8 mouse cellular contexts compared by ENCODE assay signal in the genomic region with DNA sequence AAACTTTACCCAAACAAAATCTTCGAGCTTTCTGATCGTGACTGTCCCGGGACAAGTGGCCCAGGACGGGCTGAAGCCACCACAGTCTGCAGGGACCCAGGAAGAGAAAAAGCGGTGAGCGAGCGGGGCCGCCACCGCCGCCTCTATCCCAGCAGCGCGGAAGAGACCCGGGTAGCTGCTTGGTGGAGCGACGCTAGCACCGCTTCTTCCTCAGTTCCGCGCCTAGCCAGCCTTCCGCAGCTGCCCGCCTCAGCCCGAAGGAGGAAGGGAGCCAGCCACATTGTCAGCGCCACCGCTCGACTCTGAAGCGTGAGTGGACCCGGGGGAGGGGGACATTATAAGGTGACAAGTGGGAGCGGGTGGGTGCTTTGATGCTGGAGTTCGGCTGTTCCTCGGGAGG. TPM values are rescaled to one million over a fixed set of nuclear protein-coding genes. Genes with fewer than 3 reads are reported as not detected.
DNase-seq lines count a peak whose midpoint lies in the region; ATAC-seq and TF ChIP-seq lines count a peak whose summit lies in the region.

No protein-coding gene starts in this region.

- H3K4me2 ChIP-seq in forebrain, postnatal 0 days (ENCODE audit: low read depth) = peak overlapping the region; percentile 98

- H3K36me3 ChIP-seq in MEL (ENCODE audit: control insufficient read depth in 1 of 2, insufficient read depth in 2 of 2, low read length in 2 of 2) = peaks cover 2 to 43% of the 10 kb centered on the region in 2 experiments; a peak in 3 of 4 replicates
- H3K36me3 ChIP-seq in forebrain, postnatal 0 days (ENCODE audit: insufficient read depth) = no peaks in the 10 kb centered on the region; the same call in 1 of the 2 replicates
- H3K36me3 ChIP-seq in hindbrain, embryonic 10.5 days = peaks cover 11% of the 10 kb centered on the region; the same call in 1 of the 2 replicates

- no peak for TF ChIP-seq EP300 in MEL (IDR thresholded peaks at IDR 0.05; ENCODE audit: low read depth in 1 of 2, low read length in 2 of 2)

- peak; percentile 68 for DNase-seq in MEL (ENCODE audit: low read depth, low spot score)
- peak; percentile 20 for DNase-seq in cerebellum, adult 11-12 months
- peak; percentile 26 for DNase-seq in forebrain, postnatal 0 days
- peak; percentile 49 for DNase-seq in hindbrain, embryonic 10.5 days (ENCODE audit: low spot score)
- DNase-seq in layer of hippocampus, postnatal 25 days (ENCODE audit: extremely low spot score in 1 of 2, low spot score in 1 of 2) = peak; percentile 12 to 18
- DNase-seq in lung, postnatal 25 days (ENCODE audit: low spot score) = peak; percentile 48
- peak; percentile 55 for DNase-seq in retina, postnatal 1 day
- DNase-seq in urinary bladder, postnatal 14 days (ENCODE audit: low spot score) = peak; percentile 43

- H3K4me1 ChIP-seq in MEL (ENCODE audit: control insufficient read depth in 1 of 2, insufficient read depth in 2 of 2, low read length in 2 of 2) = peaks cover 12 to 17% of the 10 kb centered on the region in 2 experiments
- peaks cover 6% of the 10 kb centered on the region; the same call in 1 of the 2 replicates for H3K4me1 ChIP-seq in forebrain, postnatal 0 days (ENCODE audit: insufficient read depth)
- H3K4me1 ChIP-seq in hindbrain, embryonic 10.5 days (replicated peaks) = peaks cover 31% of the 10 kb centered on the region

- 0 out of 2 replicates have a peak overlapping the region, but pooled peaks have one; percentile 20 for H3K27ac ChIP-seq in MEL (ENCODE audit: control insufficient read depth, low read depth, low read length)
- peak overlapping the region; percentile 96; the same call in 1 of the 2 replicates for H3K27ac ChIP-seq in forebrain, postnatal 0 days (ENCODE audit: low read depth, low read length)
- H3K27ac ChIP-seq in hindbrain, embryonic 10.5 days = peak overlapping the region; percentile 91

- H3K79me2 ChIP-seq in MEL (ENCODE audit: control insufficient read depth, insufficient read depth, low read length, poor library complexity) = peaks cover 40% of the 10 kb centered on the region

- TF ChIP-seq CTCF in MEL (IDR thresholded peaks at IDR 0.05 in 2 of 3, conservative IDR thresholded peaks at IDR 0.05 in 1 of 3; ENCODE audit: control insufficient read depth in 1 of 3, insufficient read depth in 1 of 3, low read depth in 2 of 3, low read length in 3 of 3, poor library complexity in 1 of 3, severe bottlenecking in 1 of 3) = no peak
- TF ChIP-seq CTCF in forebrain, postnatal 0 days (IDR thresholded peaks at IDR 0.05; ENCODE audit: low read depth) = no peak

- under 1% methylated on average over 29 of the region's 29 CpGs for WGBS in forebrain, postnatal 0 days
- WGBS in hindbrain, embryonic 10.5 days = under 1% methylated on average over 29 of the region's 29 CpGs

- H3K9me3 ChIP-seq in MEL (replicated peaks; ENCODE audit: insufficient read depth, low read length) = no peaks in the 10 kb centered on the region
- H3K9me3 ChIP-seq in forebrain, postnatal 0 days (ENCODE audit: low read length) = no peaks in the 10 kb centered on the region
- H3K9me3 ChIP-seq in hindbrain, embryonic 10.5 days = no peaks in the 10 kb centered on the region

- peak overlapping the region; percentile 82 to 97 for H3K4me3 ChIP-seq in MEL (ENCODE audit: control insufficient read depth in 1 of 2, insufficient read depth in 1 of 2, low read depth in 2 of 2, low read length in 2 of 2)
- H3K4me3 ChIP-seq in forebrain, postnatal 0 days (ENCODE audit: low read depth, low read length) = peak overlapping the region; percentile 94
- peak overlapping the region; percentile 98 for H3K4me3 ChIP-seq in hindbrain, embryonic 10.5 days

- no peak for TF ChIP-seq RAD21 in MEL (IDR thresholded peaks at IDR 0.05; ENCODE audit: low read depth, low read length)

- H3K27me3 ChIP-seq in MEL (ENCODE audit: control insufficient read depth in 1 of 2, insufficient read depth in 2 of 2, low read length in 2 of 2) = no peaks in the 10 kb centered on the region
- no peaks in the 10 kb centered on the region for H3K27me3 ChIP-seq in forebrain, postnatal 0 days (ENCODE audit: insufficient read depth, low read length)
- no peaks in the 10 kb centered on the region for H3K27me3 ChIP-seq in hindbrain, embryonic 10.5 days (ENCODE audit: insufficient read depth, poor library complexity, severe bottlenecking)

- TF ChIP-seq POLR2A in MEL (IDR thresholded peaks at IDR 0.05; ENCODE audit: control insufficient read depth in 1 of 2, insufficient read depth in 1 of 2, low read depth in 1 of 2, low read length in 2 of 2, poor library complexity in 1 of 2) = peak in 1 of 2 experiments; percentile 23; a peak in 1 of 4 replicates

- ATAC-seq in forebrain, postnatal 0 days = no peak; the same call in 1 of the 2 replicates

- H3K9ac ChIP-seq in MEL (ENCODE audit: control insufficient read depth, low read depth, low read length, poor library complexity, severe bottlenecking) = peak overlapping the region; percentile 94
- peak overlapping the region; percentile 82 for H3K9ac ChIP-seq in forebrain, postnatal 0 days

TF ChIP-seq in MEL, 35 proteins besides CTCF, POLR2A, EP300 and RAD21:
- TF ChIP-seq ETS1 (IDR thresholded peaks at IDR 0.05; ENCODE audit: low read depth, low read length) (no peak), MEF2A (IDR thresholded peaks at IDR 0.05; ENCODE audit: extremely low read depth, insufficient replicate concordance, low read depth, low read length, poor library complexity, severe bottlenecking) (no peak), MAZ (IDR thresholded peaks at IDR 0.05; ENCODE audit: low read depth, low read length) (peak; percentile 7; the same call in 1 of the 2 replicates), UBTF (IDR thresholded peaks at IDR 0.05; ENCODE audit: borderline replicate concordance, insufficient read depth, low read depth, low read length) (0 out of 2 replicates have a peak, but pooled peaks have one; percentile 62), MXI1 (IDR thresholded peaks at IDR 0.05; ENCODE audit: low read depth, low read length) (peak; percentile 38; the same call in 1 of the 2 replicates)

RNA-seq across cellular contexts. Expression of a gene that starts 0.4 kb away (rescaled TPM):
- 13.9 and 14.5 TPM in 2 replicates for total RNA-seq in MEL (2012; rRNA removed)
- polyA plus RNA-seq in MEL (2012; ENCODE audit: insufficient read depth in 1 of 2, insufficient read length in 2 of 2, low read depth in 1 of 2, low replicate concordance in 2 of 2, missing spikeins in 1 of 2) = 10 to 100 TPM in 1 of 2 experiments, not detected in 1; 11.8 TPM
- total RNA-seq in forebrain, postnatal 0 days (2014; rRNA removed) = 69.5 and 84.1 TPM in 2 replicates
- 43.6 and 46.3 TPM in 2 replicates for polyA plus RNA-seq in forebrain, postnatal 0 days (2015; fragmentation: Nextera tagmentation; extraction: Ambion mirVana)
- polyA plus RNA-seq in hindbrain, embryonic 10.5 days (2016; fragmentation: Nextera tagmentation; extraction: Ambion mirVana) = 10.0 and 13.4 TPM in 2 replicates
- 100 to 1,000 TPM; 144 to 159 TPM for total RNA-seq in layer of hippocampus, postnatal 25 days (2021)

Comparison
In these comparisons a context has a peak if more than half of its experiments do, and no peak if none do; other contexts are left out.
1. DNase-seq: peak in every context shown above with its lines; median percentile 68 in MEL; 55 in retina, postnatal 1 day; 49 in hindbrain, embryonic 10.5 days; 48 in lung, postnatal 25 days; 43 in urinary bladder, postnatal 14 days; 26 in forebrain, postnatal 0 days; 20 in cerebellum, adult 11-12 months; 15 in layer of hippocampus, postnatal 25 days.
2. H3K27ac ChIP-seq: peak in every context shown above with its lines; median percentile 96 in forebrain, postnatal 0 days; 91 in hindbrain, embryonic 10.5 days; 20 in MEL.